Mouse (Mus musculus) heart, embryonic 13.5 days (tissue): ENCODE results near the gene Vdac1. TPM values are rescaled to one million over a fixed set of nuclear protein-coding genes. Genes with fewer than 3 reads are reported as not detected.

Experiments used
- ATAC-seq: fragments of 200-750 bp; cut with Nextera tagmentation; 2 replicates; pipeline ENCODE4 v1.8.0; 2017; ENCODE audit warnings: moderate TSS enrichment; ENCODE audit not compliant: insufficient number of reproducible peaks, low FRiP score, low TSS enrichment; ENCODE audit errors: extremely low read depth
- H3K27ac ChIP-seq: fragments of 300-500 bp; sonication (generic); replicated peaks from 2 replicates; pipeline ENCODE4 v1.5.1; 2015; ENCODE audit warnings: moderate library complexity, mild to moderate bottlenecking, inconsistent platforms
- H3K27me3 ChIP-seq: fragments of 300-500 bp; sonication (generic); replicated peaks from 2 replicates; pipeline ENCODE4 v1.6.1; 2015; ENCODE audit warnings: mild to moderate bottlenecking, inconsistent platforms
- H3K36me3 ChIP-seq: fragments of 300-500 bp; sonication (generic); 2 replicates; pipeline ENCODE4 v1.6.1; 2015; ENCODE audit warnings: mild to moderate bottlenecking, inconsistent platforms
- H3K4me1 ChIP-seq: fragments of 300-500 bp; sonication (generic); 2 replicates; pipeline ENCODE4 v1.6.1; 2015; ENCODE audit warnings: inconsistent platforms
- H3K4me2 ChIP-seq: fragments of 300-500 bp; sonication (generic); 2 replicates; pipeline ENCODE4 v1.6.1; 2015; ENCODE audit warnings: inconsistent platforms, mild to moderate bottlenecking, moderate library complexity
- H3K4me3 ChIP-seq: fragments of 300-500 bp; sonication (generic); 2 replicates; pipeline ENCODE4 v1.5.1; 2015; ENCODE audit warnings: moderate library complexity, mild to moderate bottlenecking, inconsistent platforms
- H3K9ac ChIP-seq: fragments of 300-500 bp; sonication (generic); 2 replicates; pipeline ENCODE4 v1.6.1; 2015; ENCODE audit warnings: inconsistent platforms, mild to moderate bottlenecking, moderate library complexity
- H3K9me3 ChIP-seq: fragments of 300-500 bp; sonication (generic); 2 replicates; pipeline ENCODE4 v1.6.1; 2016; ENCODE audit warnings: inconsistent platforms
- WGBS: fragments of 180-500 bp; shearing (Covaris S2); methylation state at CpG from one replicate; pipeline ENCODE4 v1.1.7; 2015; ENCODE audit warnings: mixed read lengths; 5-methylcytosine and 5-hydroxymethylcytosine counted together
- polyA plus RNA-seq: library from polyadenylated mRNA; unstranded; fragments of >200 nt; fragmentation: Nextera tagmentation; extraction: Ambion mirVana; gene quantifications from 2 replicates; pipeline ENCODE4 v1.2.1, GENCODE M21; 2015

The Vdac1 gene
- polyA plus RNA-seq, result 414 and 452 TPM in 2 replicates

DNA sequence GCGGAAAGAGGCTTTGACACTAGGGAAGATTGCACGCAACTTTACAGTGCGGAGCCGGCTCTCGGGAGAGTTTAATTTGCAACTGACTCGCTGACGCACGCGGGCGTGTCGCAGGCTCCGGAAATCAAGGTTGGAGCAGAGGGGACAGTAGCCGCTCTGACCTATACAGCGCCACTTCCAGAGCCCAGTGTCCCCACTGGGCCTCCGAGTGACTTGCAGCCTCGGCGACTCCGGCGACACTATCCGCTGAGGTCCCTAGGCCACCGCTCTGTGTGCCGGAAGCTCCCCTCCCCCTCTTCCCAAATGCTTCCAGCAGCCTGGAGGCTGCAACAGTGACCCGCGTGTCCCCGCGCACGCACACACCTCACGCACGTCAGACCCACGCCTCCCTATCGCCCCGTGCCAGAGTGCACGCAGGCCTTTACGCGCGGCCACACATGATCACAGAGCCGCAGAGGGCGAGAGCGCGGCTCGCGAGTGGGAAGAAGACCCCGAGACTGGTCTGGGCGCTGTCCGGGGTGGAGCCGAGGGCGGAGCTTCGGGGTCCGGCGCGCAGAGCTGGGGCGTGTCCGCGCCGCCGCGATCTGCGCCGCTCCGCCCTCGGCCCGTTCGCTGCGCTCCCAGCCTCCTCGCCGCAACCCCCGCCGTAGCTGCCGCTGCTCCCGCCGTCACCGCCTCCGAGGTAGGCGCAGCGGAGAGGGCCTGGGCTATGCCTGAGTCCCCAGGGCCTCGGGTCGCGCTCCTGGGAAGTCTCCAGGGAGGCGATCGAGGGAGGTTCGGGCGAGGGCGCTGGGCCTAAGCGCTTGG is at the start of gene Vdac1:
TSS of gene Vdac1 (plus strand) at position 390 of the 807 bp plus-strand sequence.
- Histone ChIP-seq H3K9me3 (0 out of 2 replicates have a peak, but pooled peaks cover 2% of the 10 kb centered on the region), H3K4me2 (peak within 1 kb of the TSS; percentile 71), H3K36me3 (no peaks in the 10 kb centered on the region), H3K9ac (peak within 1 kb of the TSS; percentile 100), H3K4me3 (peak within 1 kb of the TSS; percentile 99), H3K27me3 (no peaks in the 10 kb centered on the region), H3K27ac (peak within 1 kb of the TSS; percentile 99), H3K4me1 (peaks cover 52% of the 10 kb centered on the region)
- ATAC-seq, result peak; percentile 87
- under 1% methylated on average over 84 of the region's 84 CpGs for WGBS

DNA sequence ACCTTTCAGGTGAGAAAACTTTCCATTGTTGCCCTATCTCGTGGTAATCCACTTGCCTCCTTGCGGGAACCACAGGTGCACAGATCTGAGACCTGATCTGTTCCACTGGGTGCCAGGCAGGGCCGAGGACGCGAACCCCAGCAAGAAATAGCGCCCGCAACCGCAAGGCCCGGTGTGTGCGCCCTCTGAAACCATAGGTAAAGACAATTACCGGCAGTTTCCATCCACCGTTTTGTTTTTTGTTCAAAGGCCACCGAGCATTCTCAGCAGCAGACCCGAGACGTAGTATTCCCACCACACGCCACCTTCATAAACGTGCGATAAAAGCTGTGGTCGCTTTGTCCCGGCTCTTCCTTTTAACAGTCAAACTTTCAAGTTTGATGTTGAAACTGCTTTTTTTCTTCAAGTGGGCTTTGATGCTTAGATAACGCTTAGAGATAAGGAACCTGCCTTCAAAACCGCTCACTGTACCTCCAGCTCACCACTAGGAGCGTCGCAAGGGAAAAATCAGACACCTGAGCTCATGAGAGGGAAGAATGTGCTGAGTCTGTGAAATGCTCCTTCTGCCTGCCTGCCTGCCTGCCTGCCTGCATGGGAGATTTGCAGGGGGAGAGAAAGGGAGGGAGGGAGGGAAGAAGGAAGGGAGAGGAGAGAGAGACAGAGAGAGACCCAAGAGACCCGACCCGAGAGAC is 46.4 kb upstream of the Vdac1 start:
- H3K27ac ChIP-seq, result no peak overlapping the region
- H3K36me3 ChIP-seq, result no peaks in the 10 kb centered on the region
- WGBS, result 12% methylated on average over 26 of the region's 26 CpGs
- H3K4me1 ChIP-seq, result peaks cover 10% of the 10 kb centered on the region; the same call in 1 of the 2 replicates
- peaks cover 26% of the 10 kb centered on the region; the same call in 1 of the 2 replicates for H3K27me3 ChIP-seq
- H3K9me3 ChIP-seq, result no peaks in the 10 kb centered on the region
- 0 out of 2 replicates have a peak overlapping the region, but pooled peaks have one; percentile 14 for H3K9ac ChIP-seq
- no peak for ATAC-seq
- peak overlapping the region; percentile 25 for H3K4me3 ChIP-seq
- H3K4me2 ChIP-seq, result peak overlapping the region; percentile 52

DNA sequence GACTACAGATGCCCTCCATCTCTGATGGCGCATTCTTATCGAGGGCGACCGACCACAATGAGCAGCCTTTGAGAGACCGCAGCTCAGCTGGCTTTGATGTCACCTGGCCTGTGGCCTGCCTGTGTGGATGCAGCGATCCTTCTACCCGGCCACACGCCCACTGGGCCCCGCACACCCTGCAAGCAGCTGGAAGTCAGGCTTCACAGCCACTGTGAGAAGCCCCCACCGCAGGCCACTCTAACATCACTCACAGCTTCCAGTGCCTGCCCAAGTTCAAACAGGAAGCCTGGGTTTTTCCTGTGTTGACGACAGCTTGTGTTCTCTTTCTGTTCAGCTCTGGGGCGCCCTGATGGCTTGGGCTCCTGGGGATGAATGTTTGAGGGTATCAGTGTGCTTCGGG is 42.2 kb upstream of the Vdac1 start:
- ATAC-seq, result no peak

DNA sequence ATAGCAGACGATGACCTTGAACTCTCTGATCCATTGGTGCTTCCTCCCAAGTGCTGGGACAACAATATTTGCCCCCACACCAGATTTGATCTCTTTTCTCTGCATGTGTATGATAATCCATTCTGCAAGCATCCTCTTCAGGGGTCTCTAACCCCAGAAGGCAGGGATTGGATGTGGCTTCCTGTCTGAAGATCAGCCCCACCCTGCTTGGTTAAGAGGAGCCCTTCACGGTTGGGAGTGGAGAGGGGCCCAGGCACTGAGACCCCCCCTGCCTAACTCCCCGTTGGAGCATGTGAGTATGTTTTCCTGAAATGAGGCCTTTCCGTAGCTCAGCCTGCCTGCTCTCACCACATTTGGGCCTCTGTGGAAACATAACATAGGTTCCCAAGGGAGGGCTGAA is 41.0 kb upstream of the Vdac1 start:
- no peak overlapping the region for H3K4me3 ChIP-seq
- no peak overlapping the region for H3K4me2 ChIP-seq
- no peaks in the 10 kb centered on the region for H3K4me1 ChIP-seq
- H3K27ac ChIP-seq, result no peak overlapping the region
- WGBS, result 60% methylated on average over 4 of the region's 4 CpGs
- no peaks in the 10 kb centered on the region for H3K9me3 ChIP-seq
- H3K9ac ChIP-seq, result no peak overlapping the region
- no peaks in the 10 kb centered on the region for H3K36me3 ChIP-seq
- peaks cover 24% of the 10 kb centered on the region for H3K27me3 ChIP-seq
- no peak for ATAC-seq

More for the DNA sequence above, 42.2 kb upstream of the Vdac1 start:
- H3K4me1 ChIP-seq, result peaks cover 6% of the 10 kb centered on the region; the same call in 1 of the 2 replicates
- H3K9ac ChIP-seq, result no peak overlapping the region
- H3K27me3 ChIP-seq, result peaks cover 25% of the 10 kb centered on the region
- H3K4me2 ChIP-seq, result no peak overlapping the region
- H3K36me3 ChIP-seq, result no peaks in the 10 kb centered on the region
- no peak overlapping the region for H3K27ac ChIP-seq
- H3K9me3 ChIP-seq, result no peaks in the 10 kb centered on the region
- no peak overlapping the region for H3K4me3 ChIP-seq
- 50% methylated on average over 13 of the region's 13 CpGs for WGBS

GRCm38 (mm10) chr11:52320529-52320928 is 40.1 kb upstream of the Vdac1 start:
- 67% methylated on average over 4 of the region's 4 CpGs for WGBS
- Histone ChIP-seq H3K27me3 (peaks cover 21% of the 10 kb centered on the region), H3K4me2 (no peak overlapping the region), H3K36me3 (no peaks in the 10 kb centered on the region), H3K9ac (no peak overlapping the region), H3K9me3 (no peaks in the 10 kb centered on the region), H3K4me1 (no peaks in the 10 kb centered on the region), H3K4me3 (no peak overlapping the region), H3K27ac (no peak overlapping the region)
- no peak for ATAC-seq

- WGBS, result 61% methylated on average over 3 of the region's 3 CpGs
- H3K9me3 ChIP-seq, result no peaks in the 10 kb centered on the region
Measured at GRCm38 (mm10) chr11:52321540-52321939, 39.1 kb upstream of the Vdac1 start.

GRCm38 (mm10) chr11:52324442-52325367 is 36.0 kb upstream of the Vdac1 start:
- Histone ChIP-seq H3K4me3 (no peak overlapping the region), H3K36me3 (no peaks in the 10 kb centered on the region), H3K27ac (no peak overlapping the region), H3K4me2 (no peak overlapping the region), H3K9ac (no peak overlapping the region), H3K4me1 (no peaks in the 10 kb centered on the region), H3K27me3 (peaks cover 20% of the 10 kb centered on the region), H3K9me3 (no peaks in the 10 kb centered on the region)
- WGBS, result 49% methylated on average over 23 of the region's 23 CpGs
- no peak for ATAC-seq

More at GRCm38 (mm10) chr11:52321540-52321939, 39.1 kb upstream of the Vdac1 start:
- Histone ChIP-seq H3K4me1 (no peaks in the 10 kb centered on the region), H3K36me3 (no peaks in the 10 kb centered on the region), H3K4me2 (no peak overlapping the region), H3K4me3 (no peak overlapping the region), H3K27ac (no peak overlapping the region), H3K27me3 (peaks cover 21% of the 10 kb centered on the region), H3K9ac (no peak overlapping the region)
- no peak for ATAC-seq

DNA sequence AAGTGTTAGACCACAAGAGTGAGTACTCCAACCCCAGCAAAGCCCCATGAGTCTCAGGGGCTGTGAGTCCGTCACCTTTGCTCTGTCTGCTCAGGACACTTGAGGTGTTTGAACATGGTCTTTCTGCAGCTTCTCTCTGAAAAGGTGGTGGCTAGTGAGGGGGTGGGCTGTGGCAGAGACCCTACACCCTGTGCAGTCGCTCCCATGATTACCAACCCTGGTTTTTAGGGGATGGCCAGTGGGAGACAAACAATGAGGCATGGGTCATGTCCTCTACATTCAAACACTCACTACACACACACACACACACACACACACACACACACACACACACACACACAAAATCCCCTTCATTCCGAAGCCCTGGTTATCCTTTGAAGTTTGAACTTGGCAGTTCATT is 33.3 kb upstream of the Vdac1 start:
- no peak for ATAC-seq
- no peak overlapping the region for H3K4me3 ChIP-seq
- no peak overlapping the region for H3K4me2 ChIP-seq
- no peaks in the 10 kb centered on the region for H3K4me1 ChIP-seq
- H3K27me3 ChIP-seq, result peaks cover 20% of the 10 kb centered on the region
- H3K9me3 ChIP-seq, result no peaks in the 10 kb centered on the region
- 54% methylated on average over 3 of the region's 3 CpGs for WGBS
- no peaks in the 10 kb centered on the region for H3K36me3 ChIP-seq
- H3K9ac ChIP-seq, result no peak overlapping the region
- no peak overlapping the region for H3K27ac ChIP-seq

DNA sequence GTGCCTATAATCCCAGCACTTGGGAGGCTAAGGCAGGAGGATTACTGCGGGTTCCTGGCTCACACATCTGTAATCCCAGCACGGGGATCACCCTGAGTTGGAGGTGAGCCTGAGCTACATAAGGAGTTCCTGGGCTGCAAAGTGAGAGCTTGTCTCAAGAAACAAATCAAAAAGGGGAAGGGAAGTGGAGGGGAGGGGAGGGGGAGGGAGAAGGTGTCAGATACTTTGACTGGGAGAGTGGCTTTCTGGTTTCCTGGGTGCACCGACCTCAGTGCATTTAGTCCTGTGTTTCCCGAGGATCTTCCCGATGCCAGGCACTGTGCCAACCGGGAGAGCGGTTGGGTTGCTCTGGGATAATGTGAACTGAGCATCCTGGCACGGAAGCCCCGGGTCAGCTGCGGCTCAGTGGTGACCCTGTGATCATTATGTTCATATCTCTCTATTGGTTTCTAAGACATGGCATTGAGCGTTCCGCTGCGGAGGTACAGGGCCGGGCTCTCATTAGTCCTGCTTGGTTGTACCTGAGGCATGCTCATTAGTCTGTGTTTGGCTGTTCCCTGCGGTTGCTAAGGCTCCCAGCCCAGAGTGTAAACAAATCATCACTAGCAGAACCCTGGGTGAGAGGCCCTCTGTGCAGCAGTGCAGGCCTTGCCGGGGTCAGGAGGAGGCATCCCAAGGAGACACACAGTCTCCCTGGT is 28.1 kb upstream of the Vdac1 start:
- H3K27ac ChIP-seq, result no peak overlapping the region
- 45% methylated on average over 16 of the region's 16 CpGs for WGBS
- ATAC-seq, result no peak
- peaks cover 7% of the 10 kb centered on the region; the same call in 1 of the 2 replicates for H3K4me1 ChIP-seq
- no peaks in the 10 kb centered on the region for H3K9me3 ChIP-seq
- H3K27me3 ChIP-seq, result no peaks in the 10 kb centered on the region
- no peak overlapping the region for H3K4me3 ChIP-seq
- H3K9ac ChIP-seq, result no peak overlapping the region
- H3K36me3 ChIP-seq, result no peaks in the 10 kb centered on the region
- no peak overlapping the region for H3K4me2 ChIP-seq

GRCm38 (mm10) chr11:52333616-52334015 is 27.0 kb upstream of the Vdac1 start:
- ATAC-seq, result no peak
- H3K9ac ChIP-seq, result no peak overlapping the region
- no peak overlapping the region for H3K4me3 ChIP-seq
- no peaks in the 10 kb centered on the region for H3K27me3 ChIP-seq
- peaks cover 12% of the 10 kb centered on the region for H3K4me1 ChIP-seq
- H3K9me3 ChIP-seq, result no peaks in the 10 kb centered on the region
- WGBS, result 87% methylated on average over 13 of the region's 13 CpGs
- no peaks in the 10 kb centered on the region for H3K36me3 ChIP-seq
- no peak overlapping the region for H3K27ac ChIP-seq
- H3K4me2 ChIP-seq, result no peak overlapping the region
